Mouse (Mus musculus) neural tube, embryonic 12.5 days (tissue): ENCODE results near the gene Nckap5. TPM values are rescaled to one million over a fixed set of nuclear protein-coding genes. Genes with fewer than 3 reads are reported as not detected.

Experiments
- ATAC-seq: fragments of 200-750 bp; cut with Nextera tagmentation; 2 replicates; pipeline ENCODE4 v1.8.0; 2017; ENCODE audit warnings: low read depth, mild to moderate bottlenecking, moderate TSS enrichment, moderate library complexity; ENCODE audit not compliant: low FRiP score
- H3K27ac ChIP-seq: fragments of 300-500 bp; sonication (generic); 2 replicates; pipeline ENCODE4 v1.5.1; 2016
- H3K27me3 ChIP-seq: fragments of 300-500 bp; sonication (generic); replicated peaks from 2 replicates; pipeline ENCODE4 v1.6.1; 2016; ENCODE audit warnings: mild to moderate bottlenecking
- H3K36me3 ChIP-seq: fragments of 300-500 bp; sonication (generic); 2 replicates; pipeline ENCODE4 v1.6.1; 2016; ENCODE audit warnings: mild to moderate bottlenecking
- H3K4me1 ChIP-seq: fragments of 300-500 bp; sonication (generic); 2 replicates; pipeline ENCODE4 v1.6.1; 2016
- H3K4me2 ChIP-seq: fragments of 300-500 bp; sonication (generic); replicated peaks from 2 replicates; pipeline ENCODE4 v1.6.1; 2016; ENCODE audit warnings: mild to moderate bottlenecking
- H3K4me3 ChIP-seq: fragments of 300-500 bp; sonication (generic); 2 replicates; pipeline ENCODE4 v1.5.1; 2016
- H3K9ac ChIP-seq: fragments of 300-500 bp; sonication (generic); 2 replicates; pipeline ENCODE4 v1.6.1; 2016; ENCODE audit warnings: mild to moderate bottlenecking
- H3K9me3 ChIP-seq: fragments of 300-500 bp; sonication (generic); 2 replicates; pipeline ENCODE4 v1.6.1; 2016; ENCODE audit warnings: mild to moderate bottlenecking
- WGBS: fragments of 180-500 bp; shearing (Covaris S2); methylation state at CpG from one replicate; pipeline ENCODE4 v1.1.7; 2016; 5-methylcytosine and 5-hydroxymethylcytosine counted together
- polyA plus RNA-seq: library from polyadenylated mRNA; unstranded; fragments of >200 nt; fragmentation: Nextera tagmentation; extraction: Ambion mirVana; gene quantifications from 2 replicates; pipeline ENCODE4 v1.2.1, GENCODE M21; 2016

The Nckap5 gene
- polyA plus RNA-seq, 1 experiment from 2014 or later: 25.4 TPM

DNA sequence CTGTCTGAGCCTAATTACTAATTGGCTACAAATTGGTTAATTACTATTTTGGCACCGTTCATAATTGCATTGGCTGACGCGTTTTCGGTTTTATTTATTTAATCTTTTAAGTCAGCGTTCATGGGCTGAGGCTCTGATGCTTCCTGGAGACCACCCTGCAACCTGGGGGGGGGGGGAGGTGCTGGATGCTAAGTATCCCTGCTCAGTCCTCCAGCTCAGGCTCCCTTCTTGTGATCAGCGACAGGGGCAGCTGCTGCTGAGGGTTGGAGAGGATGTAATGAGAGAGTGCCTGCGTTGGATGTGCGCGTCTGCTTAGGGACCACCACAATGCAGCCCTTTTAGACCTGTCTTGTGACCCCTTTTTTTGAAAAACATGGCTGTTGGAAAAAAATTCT lies 919.7 kb downstream of the Nckap5 start:
- ATAC-seq: peak; percentile 48
- Histone ChIP-seq H3K9ac (peak overlapping the region; percentile 54), H3K36me3 (no peaks in the 10 kb centered on the region), H3K4me2 (peak overlapping the region; percentile 99), H3K4me1 (peaks cover 28% of the 10 kb centered on the region), H3K27me3 (peaks cover 20% of the 10 kb centered on the region), H3K4me3 (peak overlapping the region; percentile 49), H3K9me3 (no peaks in the 10 kb centered on the region), H3K27ac (no peak overlapping the region)
- under 1% methylated on average over 9 of the region's 9 CpGs for WGBS

DNA sequence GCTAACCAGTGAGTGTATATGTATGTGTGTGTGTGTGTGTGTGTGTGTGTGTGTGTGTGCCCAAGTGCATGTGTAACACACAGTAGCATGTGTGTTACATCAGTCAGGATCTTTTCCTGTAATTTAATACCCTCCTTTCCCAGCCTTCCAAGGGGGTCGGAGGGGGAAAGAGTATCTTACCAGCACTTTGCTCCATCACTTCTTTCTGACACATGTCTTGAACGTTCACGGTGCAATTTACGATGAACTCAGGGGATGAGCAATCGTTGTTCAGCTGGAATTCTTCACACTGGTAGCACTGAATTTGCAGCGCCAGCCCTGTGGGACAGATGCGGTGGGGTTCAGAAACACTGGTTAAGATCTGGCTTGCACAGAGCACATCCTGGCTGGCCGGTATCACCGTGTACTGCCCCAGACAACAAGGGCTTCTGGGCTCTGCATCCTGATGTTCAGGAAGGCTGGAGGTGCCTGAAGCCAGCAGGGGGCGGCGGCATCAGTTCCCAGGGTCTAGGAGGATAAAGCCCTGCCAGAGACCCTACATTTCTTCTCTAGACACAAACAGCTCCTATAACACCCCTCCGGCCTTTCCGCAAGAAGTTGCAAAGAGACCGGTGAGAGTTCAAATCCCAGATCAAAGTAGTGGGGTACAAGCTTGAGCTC lies 920.3 kb downstream of the Nckap5 start:
- peaks cover 28% of the 10 kb centered on the region for H3K4me1 ChIP-seq
- H3K27me3 ChIP-seq: peaks cover 20% of the 10 kb centered on the region
- ATAC-seq: peak; percentile 19; the same call in 1 of the 2 replicates
- no peaks in the 10 kb centered on the region for H3K9me3 ChIP-seq
- WGBS: 12% methylated on average over 14 of the region's 14 CpGs
- no peak overlapping the region for H3K4me3 ChIP-seq
- H3K4me2 ChIP-seq: peak overlapping the region; percentile 99
- no peaks in the 10 kb centered on the region for H3K36me3 ChIP-seq
- 0 out of 2 replicates have a peak overlapping the region, but pooled peaks have one; percentile 54 for H3K9ac ChIP-seq
- H3K27ac ChIP-seq: no peak overlapping the region

DNA sequence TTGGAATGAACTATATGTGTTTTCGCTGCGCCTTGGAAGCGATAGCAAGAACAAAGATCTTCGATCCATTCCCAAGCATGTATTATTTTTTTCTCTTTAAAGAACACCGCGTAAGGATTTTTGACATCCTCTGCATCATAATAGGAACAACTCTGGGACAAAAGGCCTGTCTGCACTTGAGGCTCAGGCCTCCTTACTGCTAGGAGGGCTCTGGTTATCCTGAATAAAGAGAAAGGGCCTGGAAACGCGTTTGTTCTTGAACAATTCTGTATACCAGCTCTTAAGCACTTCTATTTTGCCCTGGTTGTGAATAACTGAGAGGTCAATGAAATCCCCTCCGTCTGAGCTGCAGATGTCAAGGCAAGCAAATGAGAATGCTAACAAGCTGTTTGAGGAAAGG lies 937.4 kb downstream of the Nckap5 start:
- Histone ChIP-seq H3K27me3 (no peaks in the 10 kb centered on the region), H3K27ac (no peak overlapping the region), H3K4me3 (no peak overlapping the region), H3K9ac (no peak overlapping the region), H3K9me3 (no peaks in the 10 kb centered on the region), H3K4me1 (no peaks in the 10 kb centered on the region), H3K36me3 (no peaks in the 10 kb centered on the region), H3K4me2 (no peak overlapping the region)
- ATAC-seq: no peak
- 75% methylated on average over 9 of the region's 9 CpGs for WGBS

DNA sequence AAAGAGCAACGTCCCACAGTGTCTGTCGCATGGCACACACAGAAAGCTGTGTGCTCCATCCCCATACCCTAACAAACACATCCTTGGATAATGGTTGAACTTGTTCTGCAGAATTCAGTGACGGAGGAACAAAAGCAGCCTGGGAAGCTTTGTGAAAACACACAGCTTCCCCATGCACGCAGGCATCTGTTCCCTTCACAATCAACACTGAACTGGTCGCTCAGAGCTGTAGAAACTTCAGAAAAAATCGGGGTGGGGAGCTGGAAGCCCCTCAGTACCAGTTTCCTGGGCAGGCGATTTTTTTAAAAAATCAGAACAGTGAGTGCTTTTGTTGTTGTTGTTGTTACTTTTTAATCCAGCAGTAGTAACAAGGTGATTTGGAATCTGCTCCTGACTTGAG lies 960.5 kb downstream of the Nckap5 start:
- Histone ChIP-seq H3K27me3 (no peaks in the 10 kb centered on the region), H3K4me1 (no peaks in the 10 kb centered on the region; the same call in 1 of the 2 replicates), H3K36me3 (no peaks in the 10 kb centered on the region), H3K9me3 (no peaks in the 10 kb centered on the region), H3K27ac (no peak overlapping the region), H3K4me3 (no peak overlapping the region), H3K4me2 (no peak overlapping the region), H3K9ac (no peak overlapping the region)
- ATAC-seq: no peak
- WGBS: 33% methylated on average over 7 of the region's 7 CpGs
